Mouse (Mus musculus): ENCODE measurements around the gene Spata21. TPM values are rescaled to one million over a fixed set of nuclear protein-coding genes. Genes with fewer than 3 reads are reported as not detected.
"Not testable (repeated sequence)": the region's sequence is repeated elsewhere in the genome, so short reads cannot be mapped to it uniquely, and the experiment has no call there.

Spata21 gene
- polyA plus RNA-seq, 1 experiment = not detected

DNA sequence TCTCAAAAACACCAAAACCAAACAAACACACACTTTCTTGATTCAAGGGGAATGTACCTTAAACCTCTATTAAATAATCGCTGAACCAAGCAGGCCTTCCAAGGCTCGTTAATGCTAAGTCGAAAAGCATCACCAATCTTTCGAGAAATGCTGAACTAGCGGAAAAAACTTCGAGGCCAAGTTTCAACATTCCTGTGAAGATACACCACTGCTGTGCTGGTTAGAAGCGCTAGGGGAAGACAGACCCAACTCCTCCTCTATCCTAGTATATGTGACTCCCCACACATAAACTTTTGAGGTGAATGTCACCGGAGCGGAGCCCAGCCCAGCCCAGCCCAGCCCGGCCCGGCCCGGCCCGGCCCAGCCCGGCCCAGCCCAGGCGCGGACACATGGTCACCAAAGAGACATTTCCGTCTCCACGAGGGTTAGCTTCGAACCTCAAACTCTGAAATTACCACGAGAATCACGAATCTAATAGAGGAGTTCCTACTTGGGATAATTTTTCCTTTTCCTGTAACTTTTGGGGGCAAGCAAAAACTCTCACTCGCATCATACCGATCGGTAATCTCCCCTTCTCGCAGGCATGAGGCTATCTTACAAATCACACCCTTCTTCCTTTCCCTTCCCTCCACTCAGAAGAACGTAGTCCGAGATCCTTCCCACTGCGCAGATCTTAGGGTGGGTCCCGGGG is 50.4 kb downstream of the Spata21 start:
- Histone ChIP-seq H3K36me3 (ENCODE audit: control insufficient read depth, insufficient read depth) (peaks cover 8% of the 10 kb centered on the region), H3K79me2 (ENCODE audit: control insufficient read depth, insufficient read depth) (peaks cover 59% of the 10 kb centered on the region), H3K4me3 (ENCODE audit: insufficient read depth, poor library complexity, severe bottlenecking) (peak overlapping the region; percentile 60), H3K27me3 (ENCODE audit: control insufficient read depth, insufficient read depth, insufficient read length) (no peaks in the 10 kb centered on the region), H3K79me3 (ENCODE audit: low read depth) (peaks cover 53% of the 10 kb centered on the region), H3ac (ENCODE audit: control insufficient read depth, insufficient read length, low read depth) (peak overlapping the region; percentile 69)
- TF ChIP-seq CEBPB (IDR thresholded peaks at IDR 0.05; ENCODE audit: low read depth) = no peak
- TF ChIP-seq MYOG (IDR thresholded peaks at IDR 0.05; ENCODE audit: control insufficient read depth, extremely low read depth, insufficient read length) = no peak
- TF ChIP-seq USF1 (IDR thresholded peaks at IDR 0.05; ENCODE audit: low read depth) = no peak
- no peak for TF ChIP-seq CTCF (IDR thresholded peaks at IDR 0.05; ENCODE audit: control insufficient read depth, insufficient read depth, insufficient read length)

DNA sequence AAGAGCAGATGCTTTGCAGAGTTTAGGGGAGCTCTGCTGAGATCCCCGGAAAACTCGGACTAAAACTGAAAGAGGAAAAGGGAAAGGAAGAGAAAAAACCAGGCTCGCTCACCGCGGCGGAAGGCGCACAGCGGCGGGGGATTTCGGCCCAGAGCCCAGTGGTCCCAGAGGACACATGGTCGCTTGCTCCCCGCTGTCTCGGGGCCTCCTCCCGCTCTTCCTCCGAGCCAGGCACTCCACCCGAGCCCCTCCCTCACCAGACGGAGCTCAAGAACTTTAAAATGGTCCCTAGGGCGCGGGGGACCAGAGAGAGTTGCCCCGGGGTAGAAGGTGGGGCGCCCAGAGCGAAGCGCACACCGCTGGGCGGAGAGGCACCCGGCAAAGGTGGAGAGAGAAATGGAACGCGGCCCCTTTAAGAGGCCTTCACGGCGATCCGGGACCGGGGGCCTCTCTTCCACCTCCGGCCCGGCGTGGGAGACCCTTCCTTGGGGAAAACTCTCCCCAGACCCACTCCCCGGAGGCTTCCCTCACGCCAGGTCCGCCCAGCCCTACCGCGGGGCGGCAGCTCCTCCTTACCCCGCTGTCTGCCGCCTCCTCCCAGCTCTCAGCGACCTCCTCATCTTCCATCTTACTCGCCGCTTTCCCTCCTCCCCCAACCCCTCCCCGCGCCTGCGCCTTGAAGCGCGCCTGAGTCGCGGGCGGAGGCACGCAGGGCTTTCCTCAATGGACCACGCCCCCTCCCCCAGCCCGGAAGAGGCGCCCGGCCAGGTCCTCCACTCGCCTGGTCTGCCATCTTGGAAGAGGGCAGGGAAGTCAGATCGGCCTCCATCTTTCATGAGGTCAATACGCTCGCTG is 51.2 kb downstream of the Spata21 start, which contains the start of gene Szrd1:
TSS of gene Szrd1 (minus strand) at position 660 of the 855 bp plus-strand sequence.
- Histone ChIP-seq H3ac (ENCODE audit: control insufficient read depth, insufficient read length, low read depth) (peak within 1 kb of the TSS; percentile 69), H3K36me3 (ENCODE audit: control insufficient read depth, insufficient read depth) (peaks cover 8% of the 10 kb centered on the region), H3K4me3 (ENCODE audit: insufficient read depth, poor library complexity, severe bottlenecking) (peak within 1 kb of the TSS; percentile 60), H3K79me3 (ENCODE audit: low read depth) (peaks cover 46% of the 10 kb centered on the region), H3K79me2 (ENCODE audit: control insufficient read depth, insufficient read depth) (peaks cover 51% of the 10 kb centered on the region), H3K27me3 (ENCODE audit: control insufficient read depth, insufficient read depth, insufficient read length) (no peaks in the 10 kb centered on the region)
- TF ChIP-seq MAX (IDR thresholded peaks at IDR 0.05) = no peak
- TF ChIP-seq USF1 (IDR thresholded peaks at IDR 0.05; ENCODE audit: low read depth) = no peak
- no peak for TF ChIP-seq MYOG (IDR thresholded peaks at IDR 0.05; ENCODE audit: control insufficient read depth, extremely low read depth, insufficient read length)
- no peak for TF ChIP-seq FOSL1 (IDR thresholded peaks at IDR 0.05; ENCODE audit: insufficient read depth, low read length, poor library complexity, severe bottlenecking)
- no peak for TF ChIP-seq MYOD1 (IDR thresholded peaks at IDR 0.05; ENCODE audit: control insufficient read depth, insufficient read length, low read depth)
- no peak for TF ChIP-seq CTCF (IDR thresholded peaks at IDR 0.05; ENCODE audit: control insufficient read depth, insufficient read depth, insufficient read length)
- no peak for TF ChIP-seq CEBPB (IDR thresholded peaks at IDR 0.05; ENCODE audit: low read depth)

DNA sequence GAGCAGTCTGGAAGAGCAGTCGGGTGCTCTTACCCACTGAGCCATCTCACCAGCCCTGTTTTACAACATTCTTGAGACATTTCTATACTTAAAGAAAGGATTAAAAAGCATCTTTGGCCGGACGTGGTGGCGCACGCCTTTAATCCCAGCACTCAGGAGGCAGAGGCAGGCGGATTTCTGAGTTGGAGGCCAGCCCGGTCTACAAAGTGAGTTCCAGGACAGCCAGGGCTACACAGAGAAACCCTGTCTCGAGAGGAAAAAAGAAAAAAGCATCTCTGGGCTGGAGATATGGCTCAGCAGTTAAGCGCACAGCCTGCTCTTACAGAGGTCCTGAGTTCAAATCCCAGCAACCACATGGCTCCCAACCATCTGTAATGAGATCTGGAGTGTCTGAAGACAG is 52.2 kb downstream of the Spata21 start:
- H3K79me3 ChIP-seq (ENCODE audit: low read depth) = peaks cover 36% of the 10 kb centered on the region
- H3K27me3 ChIP-seq (ENCODE audit: control insufficient read depth, insufficient read depth, insufficient read length); H3K4me3 ChIP-seq (ENCODE audit: insufficient read depth, poor library complexity, severe bottlenecking); H3ac ChIP-seq (ENCODE audit: control insufficient read depth, insufficient read length, low read depth); H3K36me3 ChIP-seq (ENCODE audit: control insufficient read depth, insufficient read depth): not testable (repeated sequence)
- H3K79me2 ChIP-seq (ENCODE audit: control insufficient read depth, insufficient read depth) = peaks cover 41% of the 10 kb centered on the region

DNA sequence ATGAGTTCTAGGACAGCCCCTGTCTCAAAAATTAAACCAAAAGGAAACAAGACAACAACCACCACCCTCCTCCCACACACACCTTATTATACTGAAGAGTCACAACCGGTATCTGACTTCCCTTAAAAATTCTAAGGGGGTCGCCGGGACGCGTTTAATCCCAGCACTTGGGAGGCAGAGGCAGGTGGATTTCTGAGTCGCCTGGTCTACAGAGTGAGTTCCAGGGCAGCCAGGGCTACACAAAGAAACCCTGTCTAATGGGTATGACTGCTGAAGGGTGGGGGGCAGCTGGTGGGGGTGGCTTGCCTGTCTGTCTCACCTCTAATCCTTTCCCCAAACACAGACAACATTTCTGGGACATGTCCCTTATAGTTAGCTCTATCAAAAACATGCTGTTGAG is 52.8 kb downstream of the Spata21 start:
- peaks cover 8% of the 10 kb centered on the region for H3K36me3 ChIP-seq (ENCODE audit: control insufficient read depth, insufficient read depth)
- peaks cover 31% of the 10 kb centered on the region for H3K79me3 ChIP-seq (ENCODE audit: low read depth)
- TF ChIP-seq MYOD1 (IDR thresholded peaks at IDR 0.05; ENCODE audit: control insufficient read depth, insufficient read length, low read depth) (no peak), MYOG (IDR thresholded peaks at IDR 0.05; ENCODE audit: control insufficient read depth, extremely low read depth, insufficient read length) (no peak), USF1 (IDR thresholded peaks at IDR 0.05; ENCODE audit: low read depth) (no peak), CEBPB (IDR thresholded peaks at IDR 0.05; ENCODE audit: low read depth) (no peak), FOSL1 (IDR thresholded peaks at IDR 0.05; ENCODE audit: insufficient read depth, low read length, poor library complexity, severe bottlenecking) (no peak), CTCF (IDR thresholded peaks at IDR 0.05; ENCODE audit: control insufficient read depth, insufficient read depth, insufficient read length) (no peak), MAX (IDR thresholded peaks at IDR 0.05) (no peak)
- no peak overlapping the region for H3K4me3 ChIP-seq (ENCODE audit: insufficient read depth, poor library complexity, severe bottlenecking)
- peaks cover 35% of the 10 kb centered on the region for H3K79me2 ChIP-seq (ENCODE audit: control insufficient read depth, insufficient read depth)
- H3K27me3 ChIP-seq (ENCODE audit: control insufficient read depth, insufficient read depth, insufficient read length) = no peaks in the 10 kb centered on the region
- no peak overlapping the region for H3ac ChIP-seq (ENCODE audit: control insufficient read depth, insufficient read length, low read depth)

DNA sequence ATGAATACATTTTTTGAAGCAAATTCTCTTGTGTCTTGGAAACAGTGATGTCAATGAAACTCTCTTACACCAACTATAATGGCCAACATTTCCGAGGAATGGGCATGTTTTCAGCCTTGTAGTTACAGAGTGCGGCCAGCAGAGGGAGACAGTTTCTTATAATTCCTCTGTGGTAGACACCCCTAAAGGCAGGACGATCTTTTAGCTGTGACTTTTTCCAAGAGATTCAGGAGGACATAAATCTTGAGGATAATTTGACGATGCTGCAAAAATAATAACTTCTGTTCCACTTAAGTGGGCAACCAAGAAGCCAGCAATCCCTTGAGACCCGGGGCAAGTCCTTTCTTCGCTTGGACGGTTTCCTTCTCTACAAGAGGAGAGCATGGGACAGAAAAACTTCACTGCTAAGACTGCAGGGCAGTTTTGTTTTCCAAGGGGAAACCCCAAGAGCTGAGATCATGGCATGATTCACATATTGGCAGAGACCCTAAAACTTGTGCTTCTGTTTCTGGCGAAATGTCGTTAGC is 54.2 kb downstream of the Spata21 start:
- H3K36me3 ChIP-seq (ENCODE audit: control insufficient read depth, insufficient read depth) = no peaks in the 10 kb centered on the region
- peak overlapping the region; percentile 72 for H3ac ChIP-seq (ENCODE audit: control insufficient read depth, insufficient read length, low read depth)
- peaks cover 17% of the 10 kb centered on the region for H3K79me3 ChIP-seq (ENCODE audit: low read depth)
- H3K4me3 ChIP-seq (ENCODE audit: insufficient read depth, poor library complexity, severe bottlenecking) = no peak overlapping the region
- TF ChIP-seq FOSL1 (IDR thresholded peaks at IDR 0.05; ENCODE audit: insufficient read depth, low read length, poor library complexity, severe bottlenecking) = no peak
- TF ChIP-seq MAX (IDR thresholded peaks at IDR 0.05) = peak; percentile 13
- no peak for TF ChIP-seq MYOD1 (IDR thresholded peaks at IDR 0.05; ENCODE audit: control insufficient read depth, insufficient read length, low read depth)
- TF ChIP-seq CEBPB (IDR thresholded peaks at IDR 0.05; ENCODE audit: low read depth) = no peak
- TF ChIP-seq MYOG (IDR thresholded peaks at IDR 0.05; ENCODE audit: control insufficient read depth, extremely low read depth, insufficient read length) = no peak
- TF ChIP-seq CTCF (IDR thresholded peaks at IDR 0.05; ENCODE audit: control insufficient read depth, insufficient read depth, insufficient read length) = peak; percentile 45
- no peak for TF ChIP-seq USF1 (IDR thresholded peaks at IDR 0.05; ENCODE audit: low read depth)
- H3K79me2 ChIP-seq (ENCODE audit: control insufficient read depth, insufficient read depth) = peaks cover 21% of the 10 kb centered on the region
- H3K27me3 ChIP-seq (ENCODE audit: control insufficient read depth, insufficient read depth, insufficient read length) = no peaks in the 10 kb centered on the region

DNA sequence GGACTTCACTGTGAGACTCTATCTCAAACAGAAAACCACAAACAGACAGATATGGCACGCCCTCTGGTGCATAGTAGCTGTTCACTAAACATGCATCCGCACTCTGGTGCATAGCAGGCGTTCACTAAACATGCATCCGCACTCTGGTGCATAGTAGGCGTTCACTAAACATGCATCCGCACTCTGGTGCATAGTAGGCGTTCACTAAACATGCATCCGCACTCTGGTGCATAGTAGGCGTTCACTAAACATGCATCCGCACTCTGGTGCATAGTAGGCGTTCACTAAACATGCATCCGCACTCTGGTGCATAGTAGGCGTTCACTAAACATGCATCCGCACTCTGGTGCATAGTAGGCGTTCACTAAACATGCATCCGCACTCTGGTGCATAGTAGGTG is 57.0 kb downstream of the Spata21 start:
- peaks cover 20% of the 10 kb centered on the region for H3K79me3 ChIP-seq (ENCODE audit: low read depth)
- not testable (repeated sequence) for H3K27me3 ChIP-seq (ENCODE audit: control insufficient read depth, insufficient read depth, insufficient read length); H3ac ChIP-seq (ENCODE audit: control insufficient read depth, insufficient read length, low read depth); H3K36me3 ChIP-seq (ENCODE audit: control insufficient read depth, insufficient read depth); H3K4me3 ChIP-seq (ENCODE audit: insufficient read depth, poor library complexity, severe bottlenecking)
- H3K79me2 ChIP-seq (ENCODE audit: control insufficient read depth, insufficient read depth) = peaks cover 23% of the 10 kb centered on the region

All from C2C12 (cell line).